Mouse (Mus musculus): ENCODE measurements at regions not wholly inside any gene's neighbourhood (a gene's known extent, or its start where the extent isn't known, plus 50 kb on each side); places are given as distances from the start of the nearest gene placed in this dataset.

GRCm38 (mm10) chr15:61582335-61582734, 659.5 kb upstream of the A1bg start:
- ATAC-seq (ENCODE audit: insufficient number of reproducible peaks, insufficient read depth, low FRiP score, low TSS enrichment, low read depth): no peak
- no peaks in the 10 kb centered on the region for H3K27me3 ChIP-seq
- no peak overlapping the region for H3K9ac ChIP-seq (replicated peaks)
- WGBS: 55% methylated on average over 2 of the region's 2 CpGs
- H3K36me3 ChIP-seq: no peaks in the 10 kb centered on the region
- no peaks in the 10 kb centered on the region for H3K4me1 ChIP-seq (replicated peaks)
- no peak overlapping the region for H3K4me2 ChIP-seq
- no peaks in the 10 kb centered on the region for H3K9me3 ChIP-seq
- H3K4me3 ChIP-seq (replicated peaks): no peak overlapping the region
- no peak overlapping the region for H3K27ac ChIP-seq

- Histone ChIP-seq H3K9ac (replicated peaks) (no peak overlapping the region), H3K36me3 (no peaks in the 10 kb centered on the region), H3K27ac (no peak overlapping the region), H3K27me3 (no peaks in the 10 kb centered on the region), H3K4me1 (replicated peaks) (no peaks in the 10 kb centered on the region), H3K4me2 (no peak overlapping the region), H3K9me3 (no peaks in the 10 kb centered on the region), H3K4me3 (replicated peaks) (no peak overlapping the region)
- no peak for ATAC-seq (ENCODE audit: insufficient number of reproducible peaks, insufficient read depth, low FRiP score, low TSS enrichment, low read depth)
Measured at GRCm38 (mm10) chr15:61563347-61563746, 640.5 kb upstream of the A1bg start.

- no peaks in the 10 kb centered on the region for H3K9me3 ChIP-seq
- no peaks in the 10 kb centered on the region for H3K4me1 ChIP-seq (replicated peaks)
- H3K36me3 ChIP-seq: no peaks in the 10 kb centered on the region
- no peak overlapping the region for H3K4me3 ChIP-seq (replicated peaks)
- H3K9ac ChIP-seq (replicated peaks): no peak overlapping the region
- 5% methylated on average over 2 of the region's 2 CpGs for WGBS
- ATAC-seq (ENCODE audit: insufficient number of reproducible peaks, insufficient read depth, low FRiP score, low TSS enrichment, low read depth): no peak
- no peak overlapping the region for H3K27ac ChIP-seq
- no peak overlapping the region for H3K4me2 ChIP-seq
- H3K27me3 ChIP-seq: no peaks in the 10 kb centered on the region
Measured at GRCm38 (mm10) chr15:61562252-61562651, 639.4 kb upstream of the A1bg start.

- Histone ChIP-seq H3K36me3 (no peaks in the 10 kb centered on the region), H3K4me2 (no peak overlapping the region), H3K4me3 (replicated peaks) (no peak overlapping the region), H3K9me3 (no peaks in the 10 kb centered on the region), H3K27me3 (no peaks in the 10 kb centered on the region), H3K9ac (replicated peaks) (no peak overlapping the region), H3K4me1 (replicated peaks) (no peaks in the 10 kb centered on the region), H3K27ac (no peak overlapping the region)
- WGBS: 95% methylated on average over 2 of the region's 2 CpGs
- ATAC-seq (ENCODE audit: insufficient number of reproducible peaks, insufficient read depth, low FRiP score, low TSS enrichment, low read depth): no peak
Measured at GRCm38 (mm10) chr15:61553908-61554307, 631.1 kb upstream of the A1bg start.

- Histone ChIP-seq H3K36me3 (no peaks in the 10 kb centered on the region), H3K27ac (no peak overlapping the region), H3K4me2 (no peak overlapping the region), H3K27me3 (no peaks in the 10 kb centered on the region), H3K9me3 (no peaks in the 10 kb centered on the region), H3K4me3 (replicated peaks) (no peak overlapping the region), H3K4me1 (replicated peaks) (no peaks in the 10 kb centered on the region), H3K9ac (replicated peaks) (no peak overlapping the region)
- WGBS: 34% methylated on average over 8 of the region's 8 CpGs
- ATAC-seq (ENCODE audit: insufficient number of reproducible peaks, insufficient read depth, low FRiP score, low TSS enrichment, low read depth): no peak
Measured at GRCm38 (mm10) chr15:61553081-61553680, 630.4 kb upstream of the A1bg start.

- no peaks in the 10 kb centered on the region for H3K9me3 ChIP-seq
- no peaks in the 10 kb centered on the region for H3K36me3 ChIP-seq
- H3K4me2 ChIP-seq: no peak overlapping the region
- H3K4me1 ChIP-seq (replicated peaks): no peaks in the 10 kb centered on the region
- no peak overlapping the region for H3K4me3 ChIP-seq (replicated peaks)
- H3K27me3 ChIP-seq: no peaks in the 10 kb centered on the region
- H3K27ac ChIP-seq: no peak overlapping the region
- H3K9ac ChIP-seq (replicated peaks): no peak overlapping the region
- WGBS: 88% methylated on average over 5 of the region's 5 CpGs
- no peak for ATAC-seq (ENCODE audit: insufficient number of reproducible peaks, insufficient read depth, low FRiP score, low TSS enrichment, low read depth)
Measured at GRCm38 (mm10) chr15:61551206-61551605, 628.4 kb upstream of the A1bg start.

GRCm38 (mm10) chr15:61548400-61548799, 625.6 kb upstream of the A1bg start:
- no peak overlapping the region for H3K4me2 ChIP-seq

GRCm38 (mm10) chr15:61546608-61547007, 623.8 kb upstream of the A1bg start:
- Histone ChIP-seq H3K9ac (replicated peaks) (no peak overlapping the region), H3K4me1 (replicated peaks) (no peaks in the 10 kb centered on the region), H3K36me3 (no peaks in the 10 kb centered on the region), H3K9me3 (no peaks in the 10 kb centered on the region), H3K27me3 (no peaks in the 10 kb centered on the region), H3K4me3 (replicated peaks) (no peak overlapping the region), H3K4me2 (no peak overlapping the region), H3K27ac (no peak overlapping the region)
- 79% methylated on average over 3 of the region's 3 CpGs for WGBS
- no peak for ATAC-seq (ENCODE audit: insufficient number of reproducible peaks, insufficient read depth, low FRiP score, low TSS enrichment, low read depth)

More at GRCm38 (mm10) chr15:61548400-61548799, 625.6 kb upstream of the A1bg start:
- Histone ChIP-seq H3K27me3 (no peaks in the 10 kb centered on the region), H3K36me3 (no peaks in the 10 kb centered on the region), H3K9ac (replicated peaks) (no peak overlapping the region), H3K4me3 (replicated peaks) (no peak overlapping the region), H3K4me1 (replicated peaks) (no peaks in the 10 kb centered on the region), H3K27ac (no peak overlapping the region), H3K9me3 (no peaks in the 10 kb centered on the region)
- WGBS: 75% methylated on average over 4 of the region's 4 CpGs
- no peak for ATAC-seq (ENCODE audit: insufficient number of reproducible peaks, insufficient read depth, low FRiP score, low TSS enrichment, low read depth)

GRCm38 (mm10) chr15:61544074-61544473, 621.3 kb upstream of the A1bg start:
- Histone ChIP-seq H3K4me2 (no peak overlapping the region), H3K4me3 (replicated peaks) (no peak overlapping the region), H3K4me1 (replicated peaks) (0 out of 2 replicates have a peak, but pooled peaks cover 3% of the 10 kb centered on the region), H3K9ac (replicated peaks) (no peak overlapping the region), H3K27ac (no peak overlapping the region), H3K36me3 (no peaks in the 10 kb centered on the region), H3K27me3 (no peaks in the 10 kb centered on the region), H3K9me3 (no peaks in the 10 kb centered on the region)
- WGBS: 49% methylated on average over 2 of the region's 2 CpGs
- no peak for ATAC-seq (ENCODE audit: insufficient number of reproducible peaks, insufficient read depth, low FRiP score, low TSS enrichment, low read depth)

GRCm38 (mm10) chr15:61541643-61542042, 618.8 kb upstream of the A1bg start:
- H3K9ac ChIP-seq (replicated peaks): no peak overlapping the region
- no peaks in the 10 kb centered on the region for H3K27me3 ChIP-seq
- H3K4me1 ChIP-seq (replicated peaks): 0 out of 2 replicates have a peak, but pooled peaks cover 3% of the 10 kb centered on the region
- H3K9me3 ChIP-seq: no peaks in the 10 kb centered on the region
- no peak overlapping the region for H3K27ac ChIP-seq
- no peak overlapping the region for H3K4me2 ChIP-seq
- WGBS: 67% methylated on average over 4 of the region's 4 CpGs
- no peak overlapping the region for H3K4me3 ChIP-seq (replicated peaks)
- ATAC-seq (ENCODE audit: insufficient number of reproducible peaks, insufficient read depth, low FRiP score, low TSS enrichment, low read depth): no peak
- no peaks in the 10 kb centered on the region for H3K36me3 ChIP-seq

- Histone ChIP-seq H3K4me2 (no peak overlapping the region), H3K4me1 (replicated peaks) (0 out of 2 replicates have a peak, but pooled peaks cover 3% of the 10 kb centered on the region), H3K27ac (no peak overlapping the region), H3K9ac (replicated peaks) (no peak overlapping the region), H3K9me3 (no peaks in the 10 kb centered on the region), H3K36me3 (no peaks in the 10 kb centered on the region), H3K27me3 (no peaks in the 10 kb centered on the region), H3K4me3 (replicated peaks) (no peak overlapping the region)
- 70% methylated on average over 10 of the region's 10 CpGs for WGBS
- ATAC-seq (ENCODE audit: insufficient number of reproducible peaks, insufficient read depth, low FRiP score, low TSS enrichment, low read depth): no peak
Measured at GRCm38 (mm10) chr15:61540753-61541421, 618.1 kb upstream of the A1bg start.

- Histone ChIP-seq H3K27ac (no peak overlapping the region), H3K36me3 (no peaks in the 10 kb centered on the region), H3K4me2 (no peak overlapping the region), H3K9me3 (no peaks in the 10 kb centered on the region), H3K27me3 (no peaks in the 10 kb centered on the region), H3K4me1 (replicated peaks) (0 out of 2 replicates have a peak, but pooled peaks cover 3% of the 10 kb centered on the region), H3K9ac (replicated peaks) (no peak overlapping the region), H3K4me3 (replicated peaks) (no peak overlapping the region)
- WGBS: 62% methylated on average over 5 of the region's 5 CpGs
- no peak for ATAC-seq (ENCODE audit: insufficient number of reproducible peaks, insufficient read depth, low FRiP score, low TSS enrichment, low read depth)
Measured at GRCm38 (mm10) chr15:61538930-61539329, 616.1 kb upstream of the A1bg start.

Data from limb, embryonic 12.5 days (tissue).